Mouse (Mus musculus) spleen, adult 2 months (tissue): ENCODE measurements around the gene Dguok. TPM values are rescaled to one million over a fixed set of nuclear protein-coding genes. Genes with fewer than 3 reads are reported as not detected.

Experiments
- DNase-seq, 2 experiments: peaks; one replicate each; pipeline versions ENCODE4 v3.0.0 to v3.0.0-alpha.2; 2012 to 2021; ENCODE audit warnings: low spot score in 2 of 2, low read depth in 1 of 2
- H3K27ac ChIP-seq: fragments of 200-500 bp; 2 replicates; pipeline ENCODE4 v1.5.1; 2012; ENCODE audit warnings: low read length, inconsistent platforms; ENCODE audit not compliant: insufficient read depth
- H3K27me3 ChIP-seq: fragments of 200-500 bp; 2 replicates; pipeline ENCODE4 v1.6.1; 2012; ENCODE audit warnings: mild to moderate bottlenecking, moderate library complexity, low read length, inconsistent platforms; ENCODE audit not compliant: control insufficient read depth, insufficient read depth
- H3K36me3 ChIP-seq: fragments of 200-500 bp; 2 replicates; pipeline ENCODE4 v1.6.1; 2012; ENCODE audit warnings: mild to moderate bottlenecking, low read length, inconsistent platforms; ENCODE audit not compliant: control insufficient read depth, insufficient read depth
- H3K4me1 ChIP-seq: fragments of 200-500 bp; 2 replicates; pipeline ENCODE4 v1.6.1; 2011; ENCODE audit warnings: inconsistent platforms; ENCODE audit not compliant: control insufficient read depth, insufficient read depth, insufficient read length
- H3K4me3 ChIP-seq: fragments of 200-500 bp; 2 replicates; pipeline ENCODE4 v1.5.1; 2011; ENCODE audit warnings: mild to moderate bottlenecking, inconsistent platforms; ENCODE audit not compliant: insufficient read depth, insufficient read length; ENCODE audit errors: extremely low read depth
- CTCF ChIP-seq: fragments of 200-500 bp; IDR thresholded peaks from 2 replicates; pipeline ENCODE4 v1.5.1; 2011; ENCODE audit warnings: mild to moderate bottlenecking, inconsistent platforms; ENCODE audit not compliant: insufficient read depth, insufficient read length, insufficient replicate concordance; ENCODE audit errors: extremely low read depth
- POLR2A ChIP-seq: fragments of 200-500 bp; IDR thresholded peaks from 2 replicates; pipeline ENCODE4 v1.6.1; 2011; ENCODE audit warnings: low read depth, low read length, inconsistent platforms
- WGBS: fragments of 180-500 bp; shearing (Covaris S2); methylation state at CpG from one replicate; pipeline ENCODE4 v1.1.7; 2018; 5-methylcytosine and 5-hydroxymethylcytosine counted together
- polyA plus RNA-seq: library from polyadenylated mRNA; depleted of rRNA; stranded (reverse); fragments of >200 nt; gene quantifications from 2 replicates; pipeline ENCODE4 v1.2.3, GENCODE M21; 2012

The Dguok gene
- polyA plus RNA-seq, 1 experiment, result 41.8 TPM

GRCm38 (mm10) chr6:83510210-83510609 lies 3.4 kb upstream of the Dguok start:
- WGBS, result 68% methylated on average over 2 of the region's 2 CpGs
- Histone ChIP-seq H3K4me1 (peaks cover 4% of the 10 kb centered on the region; the same call in 1 of the 2 replicates), H3K27me3 (no peaks in the 10 kb centered on the region), H3K4me3 (no peak overlapping the region), H3K27ac (no peak overlapping the region), H3K36me3 (no peaks in the 10 kb centered on the region)
- DNase-seq, result no peak
- no peak for TF ChIP-seq CTCF
- TF ChIP-seq POLR2A, result no peak

- Histone ChIP-seq H3K4me1 (peaks cover 5% of the 10 kb centered on the region; the same call in 1 of the 2 replicates), H3K36me3 (no peaks in the 10 kb centered on the region), H3K27me3 (no peaks in the 10 kb centered on the region), H3K27ac (no peak overlapping the region), H3K4me3 (no peak overlapping the region)
- TF ChIP-seq CTCF, result no peak
- no peak for TF ChIP-seq POLR2A
- WGBS, result 81% methylated on average over 8 of the region's 8 CpGs
- DNase-seq, result no peak
Measured at GRCm38 (mm10) chr6:83509442-83509841, 2.7 kb upstream of the Dguok start.

GRCm38 (mm10) chr6:83507168-83507546 lies 388 bp upstream of the Dguok start:
- Histone ChIP-seq H3K4me3 (no peak overlapping the region), H3K36me3 (0 out of 2 replicates have a peak, but pooled peaks cover 1% of the 10 kb centered on the region), H3K27ac (peak overlapping the region; percentile 60), H3K4me1 (peaks cover 10% of the 10 kb centered on the region; the same call in 1 of the 2 replicates), H3K27me3 (no peaks in the 10 kb centered on the region)
- DNase-seq, result no peak
- 27% methylated on average over 6 of the region's 6 CpGs for WGBS
- TF ChIP-seq CTCF, result no peak
- TF ChIP-seq POLR2A, result no peak

- no peak overlapping the region for H3K27ac ChIP-seq
- no peak overlapping the region for H3K4me3 ChIP-seq
- H3K4me1 ChIP-seq, result peaks cover 10% of the 10 kb centered on the region; the same call in 1 of the 2 replicates
- H3K27me3 ChIP-seq, result no peaks in the 10 kb centered on the region
- H3K36me3 ChIP-seq, result 0 out of 2 replicates have a peak, but pooled peaks cover 1% of the 10 kb centered on the region
- DNase-seq, result no peak
- WGBS, result 88% methylated on average over 4 of the region's 4 CpGs
- TF ChIP-seq CTCF (no peak), POLR2A (no peak)
Measured at GRCm38 (mm10) chr6:83505554-83505953, 1.2 kb downstream of the Dguok start.

GRCm38 (mm10) chr6:83503361-83503760 lies 3.4 kb downstream of the Dguok start:
- Histone ChIP-seq H3K36me3 (0 out of 2 replicates have a peak, but pooled peaks cover 1% of the 10 kb centered on the region), H3K4me3 (no peak overlapping the region), H3K27ac (no peak overlapping the region), H3K27me3 (no peaks in the 10 kb centered on the region), H3K4me1 (peaks cover 10% of the 10 kb centered on the region; the same call in 1 of the 2 replicates)
- 64% methylated on average over 3 of the region's 3 CpGs for WGBS
- DNase-seq, result no peak
- TF ChIP-seq POLR2A, result no peak
- TF ChIP-seq CTCF, result no peak

GRCm38 (mm10) chr6:83502656-83503055 lies 4.1 kb downstream of the Dguok start:
- Histone ChIP-seq H3K4me3 (no peak overlapping the region), H3K4me1 (peaks cover 10% of the 10 kb centered on the region; the same call in 1 of the 2 replicates), H3K27ac (peak overlapping the region; percentile 17), H3K27me3 (no peaks in the 10 kb centered on the region), H3K36me3 (0 out of 2 replicates have a peak, but pooled peaks cover 1% of the 10 kb centered on the region)
- TF ChIP-seq CTCF (no peak), POLR2A (no peak)
- DNase-seq, result no peak
- WGBS, result 33% methylated on average over 3 of the region's 3 CpGs

- 82% methylated on average over 9 of the region's 9 CpGs for WGBS
- 0 out of 2 replicates have a peak, but pooled peaks cover 1% of the 10 kb centered on the region for H3K36me3 ChIP-seq
Measured at GRCm38 (mm10) chr6:83501524-83502310, 5.1 kb downstream of the Dguok start.

More at GRCm38 (mm10) chr6:83501524-83502310, 5.1 kb downstream of the Dguok start:
- H3K4me3 ChIP-seq, result no peak overlapping the region
- H3K27me3 ChIP-seq, result no peaks in the 10 kb centered on the region
- H3K4me1 ChIP-seq, result peaks cover 7% of the 10 kb centered on the region; the same call in 1 of the 2 replicates
- TF ChIP-seq POLR2A (no peak), CTCF (no peak)
- no peak for DNase-seq
- no peak overlapping the region for H3K27ac ChIP-seq
